Mouse (Mus musculus): ENCODE measurements around the gene Abtb2.

The Abtb2 gene

GRCm38 (mm10) chr2:103719292-103719646 is 153.2 kb downstream of the Abtb2 start:
- in situ Hi-C loops (cut with MboI; ENCODE audit: low sequenced_read_pairs): no loop called here

- in situ Hi-C loops (cut with MboI; ENCODE audit: low sequenced_read_pairs): loop anchor here (10.0 kb wide), 1 partner anchor 260 kb away; no protein-coding TSS in a partner anchor
Measured at GRCm38 (mm10) chr2:103724521-103724920, 158.4 kb downstream of the Abtb2 start.

DNA sequence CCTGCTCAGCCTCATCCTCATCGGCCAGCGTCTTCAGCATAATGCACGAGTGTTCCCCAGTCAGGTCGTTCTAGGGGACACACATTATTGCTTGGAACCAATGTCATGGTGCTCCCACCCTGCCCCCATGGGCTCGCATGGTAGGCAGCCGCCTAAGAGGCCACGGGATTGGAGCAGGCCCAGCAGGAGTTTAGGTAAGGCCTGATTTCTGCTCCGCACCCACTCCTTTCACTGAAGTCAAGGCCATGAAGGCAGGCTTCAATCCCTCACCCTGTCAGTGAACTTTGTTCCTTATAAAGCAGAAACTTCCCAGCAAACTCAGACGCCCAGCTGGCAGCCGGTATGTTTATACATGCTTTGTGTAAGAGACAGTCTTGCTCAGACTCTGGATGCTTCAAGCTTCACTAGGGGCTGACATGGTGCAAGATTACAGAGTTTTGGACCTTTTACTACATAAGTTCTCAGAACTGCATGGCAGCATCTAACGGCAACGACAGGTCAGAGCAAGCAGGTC is 162.0 kb downstream of the Abtb2 start:
- in situ Hi-C loops (cut with MboI; ENCODE audit: low sequenced_read_pairs): loop anchor here (10.0 kb wide), 1 partner anchor 263 kb away; no protein-coding TSS in a partner anchor

DNA sequence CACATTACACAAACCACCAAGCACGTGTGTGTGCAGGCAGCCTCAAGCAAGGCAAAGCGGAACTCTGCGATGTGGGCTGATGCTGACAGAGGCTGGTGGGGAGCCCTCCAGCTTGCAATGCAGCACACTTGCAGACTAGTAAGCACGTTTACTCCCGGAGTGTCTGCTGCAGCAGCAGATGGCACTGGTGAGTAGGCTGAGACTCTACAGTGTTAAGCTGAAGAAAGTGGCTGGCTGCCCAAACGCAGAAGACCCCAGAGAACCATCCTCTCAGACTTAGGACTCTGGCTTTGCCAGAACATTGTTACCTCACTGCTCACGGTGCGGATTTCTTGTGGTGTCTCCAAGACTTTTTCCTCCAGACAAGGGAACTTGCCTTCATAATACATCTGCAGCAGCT is 164.9 kb downstream of the Abtb2 start:
- in situ Hi-C loops (cut with MboI; ENCODE audit: low sequenced_read_pairs): no loop called here

DNA sequence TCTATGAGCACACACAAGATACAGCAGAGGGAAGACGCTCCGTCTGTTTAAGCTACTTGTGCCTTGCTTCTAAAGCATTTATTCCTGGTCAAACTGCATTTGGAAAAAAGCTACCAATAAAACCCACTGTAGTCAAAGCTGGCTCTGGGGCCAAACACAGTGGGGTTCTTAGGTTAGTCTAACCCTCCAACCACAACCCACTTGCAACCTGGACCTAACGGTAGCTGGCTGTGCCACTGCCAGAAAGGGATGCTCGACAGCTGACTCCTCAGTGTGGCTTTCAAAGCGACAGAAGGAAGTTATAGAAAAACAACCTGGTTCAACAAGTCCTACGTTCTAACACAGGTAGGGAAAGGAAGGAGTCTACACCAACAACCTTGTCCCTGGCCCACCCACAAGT is 165.3 kb downstream of the Abtb2 start:
- in situ Hi-C loops (cut with MboI; ENCODE audit: low sequenced_read_pairs): no loop called here

GRCm38 (mm10) chr2:103742821-103743220 is 176.7 kb downstream of the Abtb2 start:
- in situ Hi-C loops (cut with MboI; ENCODE audit: low sequenced_read_pairs): no loop called here

GRCm38 (mm10) chr2:103743536-103743935 is 177.4 kb downstream of the Abtb2 start:
- in situ Hi-C loops (cut with MboI; ENCODE audit: low sequenced_read_pairs): no loop called here

- in situ Hi-C loops (cut with MboI; ENCODE audit: low sequenced_read_pairs): no loop called here
Measured at GRCm38 (mm10) chr2:103743988-103744387, 177.9 kb downstream of the Abtb2 start.

- in situ Hi-C loops (cut with MboI; ENCODE audit: low sequenced_read_pairs): no loop called here
Measured at GRCm38 (mm10) chr2:103745481-103745880, 179.4 kb downstream of the Abtb2 start.

DNA sequence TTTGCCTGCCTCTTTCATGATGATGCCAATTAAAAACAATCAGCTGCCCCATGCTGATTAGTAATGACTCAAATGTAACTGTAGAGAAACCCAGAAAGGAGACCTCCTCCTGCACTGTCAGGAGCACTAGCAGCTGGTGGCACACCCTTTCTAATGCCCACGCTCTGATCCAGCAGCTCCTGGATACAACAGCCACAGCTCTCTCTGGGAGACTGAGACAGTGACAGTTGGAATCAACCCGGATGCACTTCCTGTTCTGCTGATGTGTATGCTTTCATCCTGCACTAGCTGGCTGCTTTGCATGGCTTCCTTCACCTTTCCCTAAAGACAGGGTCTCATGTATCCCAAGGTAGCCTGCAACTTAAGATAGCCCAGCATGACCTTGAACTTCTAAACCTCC is 180.0 kb downstream of the Abtb2 start:
- in situ Hi-C loops (cut with MboI; ENCODE audit: low sequenced_read_pairs): no loop called here

- in situ Hi-C loops (cut with MboI; ENCODE audit: low sequenced_read_pairs): no loop called here
Measured at GRCm38 (mm10) chr2:103746761-103747160, 180.7 kb downstream of the Abtb2 start.

DNA sequence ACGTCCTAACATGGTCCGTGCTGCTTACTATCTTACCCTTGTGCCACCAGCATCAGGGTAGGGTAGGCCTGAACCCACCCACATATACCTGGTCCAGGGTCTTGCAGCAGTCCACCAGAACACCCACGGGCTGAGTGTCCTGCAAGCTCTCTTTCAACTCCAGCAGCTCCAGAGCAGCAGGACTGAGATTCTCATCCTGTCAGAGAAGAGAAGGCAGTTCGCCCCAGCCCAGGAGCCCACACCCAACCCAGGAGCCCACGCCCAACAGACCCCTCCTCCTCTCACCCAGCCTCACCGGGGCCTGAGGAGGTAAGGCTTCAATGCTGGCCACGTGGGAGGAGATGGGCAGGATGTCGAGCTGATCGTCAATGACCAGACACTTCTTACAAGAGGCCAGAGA is 181.8 kb downstream of the Abtb2 start:
- in situ Hi-C loops (cut with MboI; ENCODE audit: low sequenced_read_pairs): no loop called here

- in situ Hi-C loops (cut with MboI; ENCODE audit: low sequenced_read_pairs): no loop called here
Measured at GRCm38 (mm10) chr2:103749091-103749490, 183.0 kb downstream of the Abtb2 start.

- in situ Hi-C loops (cut with MboI; ENCODE audit: low sequenced_read_pairs): no loop called here
Measured at GRCm38 (mm10) chr2:103751771-103752170, 185.7 kb downstream of the Abtb2 start.

- in situ Hi-C loops (cut with MboI; ENCODE audit: low sequenced_read_pairs): no loop called here
Measured at GRCm38 (mm10) chr2:103754614-103755013, 188.5 kb downstream of the Abtb2 start.

DNA sequence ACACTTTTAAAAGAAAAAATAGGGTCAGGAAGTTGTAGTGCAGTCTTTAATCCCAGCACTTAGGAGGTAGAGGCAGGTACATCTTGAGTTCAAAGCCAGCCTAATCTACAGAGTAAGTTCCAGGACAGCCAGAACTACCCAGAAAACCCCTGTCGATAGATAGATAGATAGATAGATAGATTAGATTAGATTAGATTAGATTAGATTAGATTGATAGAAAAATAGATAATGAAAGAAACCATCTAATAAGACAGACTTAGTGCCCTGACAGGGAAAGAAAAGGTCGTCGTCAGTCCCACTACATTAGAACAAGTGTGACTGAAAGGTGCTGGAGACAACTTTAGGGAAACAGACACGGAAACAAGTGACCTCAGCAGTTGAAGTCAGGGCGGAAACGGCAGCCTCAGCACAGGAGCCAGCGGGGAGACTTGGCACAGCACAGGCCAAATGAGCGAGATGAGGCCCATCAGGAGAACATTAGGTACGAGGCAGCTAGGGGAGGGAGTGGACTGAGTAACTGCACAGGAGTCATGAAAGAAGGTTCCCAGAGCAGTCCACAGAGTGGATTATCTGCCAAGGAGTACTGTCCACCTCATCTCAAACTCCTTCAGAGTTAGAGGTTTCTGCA is 189.5 kb downstream of the Abtb2 start:
- in situ Hi-C loops (cut with MboI; ENCODE audit: low sequenced_read_pairs): no loop called here

- in situ Hi-C loops (cut with MboI; ENCODE audit: low sequenced_read_pairs): no loop called here
Measured at GRCm38 (mm10) chr2:103760421-103760820, 194.3 kb downstream of the Abtb2 start.

GRCm38 (mm10) chr2:103760906-103761716 is 195.0 kb downstream of the Abtb2 start, which contains the start of gene Nat10:
Gene Nat10 (minus strand): TSS chr2:103761270.
- in situ Hi-C loops (cut with MboI; ENCODE audit: low sequenced_read_pairs): no loop called here

GRCm38 (mm10) chr2:103761993-103762392 is 195.9 kb downstream of the Abtb2 start:
- in situ Hi-C loops (cut with MboI; ENCODE audit: low sequenced_read_pairs): no loop called here

- in situ Hi-C loops (cut with MboI; ENCODE audit: low sequenced_read_pairs): no loop called here
Measured at GRCm38 (mm10) chr2:103762492-103762891, 196.4 kb downstream of the Abtb2 start.

Data from CH12F3 (cell line).